Mouse (Mus musculus): ENCODE data around the gene Krt12. TPM values are rescaled to one million over a fixed set of nuclear protein-coding genes. Genes with fewer than 3 reads are reported as not detected.

Gene Krt12
- polyA plus RNA-seq, 1 experiment from 2014 or later, result not detected

DNA sequence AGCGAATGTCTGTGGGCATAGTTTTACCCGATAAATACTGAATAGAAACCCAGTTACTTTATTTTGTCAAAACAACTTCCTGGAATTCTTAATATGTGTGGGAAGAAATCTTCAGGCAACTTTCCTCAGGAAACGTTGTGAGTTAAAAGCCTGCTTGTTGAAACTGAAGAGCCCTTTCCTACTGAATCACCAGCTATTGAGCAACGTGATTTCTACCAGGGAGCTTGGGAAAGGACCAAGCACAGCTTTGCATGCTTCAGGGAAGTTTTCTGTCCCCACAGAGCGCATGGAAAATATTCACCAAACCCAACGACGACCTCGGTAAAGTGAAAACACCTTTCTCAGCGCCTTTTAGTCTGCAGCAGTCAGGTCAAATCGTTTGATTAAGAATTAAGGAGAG is 15.9 kb downstream of the Krt12 start:
- no peak for TF ChIP-seq CTCF (IDR thresholded peaks at IDR 0.05; ENCODE audit: low read depth)
- Histone ChIP-seq H3K4me1 (replicated peaks; ENCODE audit: insufficient read depth, low read length) (no peaks in the 10 kb centered on the region), H3K9ac (ENCODE audit: low read depth, low read length) (no peak overlapping the region), H3K4me3 (replicated peaks; ENCODE audit: low read depth, low read length) (no peak overlapping the region), H3K4me2 (ENCODE audit: low read length) (no peak overlapping the region), H3K36me3 (ENCODE audit: insufficient read depth, low read length) (no peaks in the 10 kb centered on the region), H3K27ac (no peak overlapping the region), H3K9me3 (replicated peaks; ENCODE audit: low read length) (no peaks in the 10 kb centered on the region), H3K27me3 (ENCODE audit: insufficient read depth, low read length) (no peaks in the 10 kb centered on the region)
- 69% methylated on average over 10 of the region's 10 CpGs for WGBS
- DNase-seq (ENCODE audit: low spot score) (no peak), ATAC-seq (replicated peaks; ENCODE audit: low FRiP score, low read depth) (no peak)

DNA sequence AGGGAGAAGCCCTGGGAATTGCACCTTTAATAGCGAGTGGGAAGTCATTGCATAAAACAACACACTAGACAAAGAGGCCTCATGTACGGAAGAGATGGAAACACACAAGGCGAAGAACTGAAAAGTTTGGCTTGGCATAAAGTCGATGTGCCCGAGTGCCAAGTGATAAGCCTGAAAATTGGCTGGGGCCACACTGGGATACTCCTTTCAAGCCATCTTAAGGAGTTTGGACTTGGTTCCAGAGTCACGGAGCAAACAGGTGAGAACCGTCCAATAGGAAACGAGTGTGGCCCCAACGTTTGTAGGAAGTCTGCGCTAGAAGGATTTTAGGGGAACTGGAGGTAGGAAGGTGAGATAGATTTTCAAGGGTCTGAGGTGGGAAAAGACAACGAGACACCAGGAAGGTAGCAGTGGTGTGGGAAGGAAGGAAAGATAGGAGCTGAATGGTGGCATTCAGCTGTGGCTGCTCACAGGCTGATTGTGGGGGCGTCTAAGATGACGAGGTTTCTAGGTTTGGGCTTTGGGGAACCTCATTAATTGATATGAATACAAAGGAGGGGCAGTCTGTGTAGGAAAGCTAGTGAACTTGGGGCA is 22.0 kb downstream of the Krt12 start:
- no peak for TF ChIP-seq CTCF (IDR thresholded peaks at IDR 0.05; ENCODE audit: low read depth)
- Histone ChIP-seq H3K36me3 (ENCODE audit: insufficient read depth, low read length) (no peaks in the 10 kb centered on the region), H3K27me3 (ENCODE audit: insufficient read depth, low read length) (no peaks in the 10 kb centered on the region), H3K9me3 (replicated peaks; ENCODE audit: low read length) (no peaks in the 10 kb centered on the region), H3K4me1 (replicated peaks; ENCODE audit: insufficient read depth, low read length) (no peaks in the 10 kb centered on the region), H3K4me3 (replicated peaks; ENCODE audit: low read depth, low read length) (no peak overlapping the region), H3K27ac (no peak overlapping the region), H3K9ac (ENCODE audit: low read depth, low read length) (no peak overlapping the region), H3K4me2 (ENCODE audit: low read length) (no peak overlapping the region)
- ATAC-seq (replicated peaks; ENCODE audit: low FRiP score, low read depth) (no peak), DNase-seq (ENCODE audit: low spot score) (no peak)
- 80% methylated on average over 13 of the region's 13 CpGs for WGBS

DNA sequence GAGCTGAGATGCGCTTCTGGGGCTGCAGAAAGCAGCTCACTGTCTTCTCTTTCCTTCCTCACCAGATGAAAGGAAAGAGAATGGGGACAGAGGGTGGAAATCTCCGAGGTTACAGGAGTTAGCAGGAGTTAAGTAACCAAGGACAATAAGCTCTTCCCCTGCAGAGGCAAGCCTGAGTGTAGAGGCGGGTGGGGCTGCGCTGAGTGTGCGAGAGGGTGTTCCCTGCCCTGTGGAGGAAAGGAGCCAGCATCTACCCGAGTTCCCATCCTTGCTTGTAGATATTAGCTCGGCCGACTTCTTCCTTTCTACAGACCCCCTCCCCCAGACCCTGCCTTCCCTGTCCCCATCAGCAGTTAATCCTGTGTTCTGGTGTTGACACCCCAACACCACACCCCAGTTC is 23.2 kb downstream of the Krt12 start:
- no peak for ATAC-seq (replicated peaks; ENCODE audit: low FRiP score, low read depth)
- 69% methylated on average over 8 of the region's 8 CpGs for WGBS
- H3K4me3 ChIP-seq (replicated peaks; ENCODE audit: low read depth, low read length), result no peak overlapping the region
- no peaks in the 10 kb centered on the region for H3K4me1 ChIP-seq (replicated peaks; ENCODE audit: insufficient read depth, low read length)
- H3K9me3 ChIP-seq (replicated peaks; ENCODE audit: low read length), result no peaks in the 10 kb centered on the region
- H3K4me2 ChIP-seq (ENCODE audit: low read length), result no peak overlapping the region
- no peak overlapping the region for H3K9ac ChIP-seq (ENCODE audit: low read depth, low read length)
- no peaks in the 10 kb centered on the region for H3K27me3 ChIP-seq (ENCODE audit: insufficient read depth, low read length)
- DNase-seq (ENCODE audit: low spot score), result no peak
- H3K27ac ChIP-seq, result no peak overlapping the region
- no peak for TF ChIP-seq CTCF (IDR thresholded peaks at IDR 0.05; ENCODE audit: low read depth)
- H3K36me3 ChIP-seq (ENCODE audit: insufficient read depth, low read length), result no peaks in the 10 kb centered on the region

DNA sequence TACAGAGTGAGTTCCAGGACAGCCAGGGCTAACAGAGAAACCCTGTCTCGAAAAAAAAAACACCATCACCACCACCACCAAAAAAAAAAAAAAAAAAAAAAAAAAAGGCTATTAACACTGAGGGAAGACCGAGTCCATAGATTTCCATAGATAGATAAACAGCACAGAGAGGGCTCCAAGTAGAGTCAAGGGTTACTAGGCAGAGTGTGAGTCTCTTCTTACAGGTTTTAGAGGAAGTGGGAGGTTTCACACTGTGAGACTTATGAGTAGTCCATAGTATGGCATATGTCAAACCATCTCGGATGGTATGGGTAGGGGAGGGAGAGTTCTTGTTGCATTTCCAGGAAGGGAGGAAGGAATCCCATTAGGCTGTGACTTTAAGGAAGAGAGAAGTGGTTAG is 24.0 kb downstream of the Krt12 start:
- Histone ChIP-seq H3K4me2 (ENCODE audit: low read length) (no peak overlapping the region), H3K4me1 (replicated peaks; ENCODE audit: insufficient read depth, low read length) (no peaks in the 10 kb centered on the region), H3K4me3 (replicated peaks; ENCODE audit: low read depth, low read length) (no peak overlapping the region), H3K27ac (no peak overlapping the region), H3K27me3 (ENCODE audit: insufficient read depth, low read length) (no peaks in the 10 kb centered on the region), H3K9ac (ENCODE audit: low read depth, low read length) (no peak overlapping the region), H3K9me3 (replicated peaks; ENCODE audit: low read length) (no peaks in the 10 kb centered on the region), H3K36me3 (ENCODE audit: insufficient read depth, low read length) (no peaks in the 10 kb centered on the region)
- TF ChIP-seq CTCF (IDR thresholded peaks at IDR 0.05; ENCODE audit: low read depth), result no peak
- ATAC-seq (replicated peaks; ENCODE audit: low FRiP score, low read depth) (no peak), DNase-seq (ENCODE audit: low spot score) (no peak)
- 60% methylated on average over 3 of the region's 3 CpGs for WGBS

DNA sequence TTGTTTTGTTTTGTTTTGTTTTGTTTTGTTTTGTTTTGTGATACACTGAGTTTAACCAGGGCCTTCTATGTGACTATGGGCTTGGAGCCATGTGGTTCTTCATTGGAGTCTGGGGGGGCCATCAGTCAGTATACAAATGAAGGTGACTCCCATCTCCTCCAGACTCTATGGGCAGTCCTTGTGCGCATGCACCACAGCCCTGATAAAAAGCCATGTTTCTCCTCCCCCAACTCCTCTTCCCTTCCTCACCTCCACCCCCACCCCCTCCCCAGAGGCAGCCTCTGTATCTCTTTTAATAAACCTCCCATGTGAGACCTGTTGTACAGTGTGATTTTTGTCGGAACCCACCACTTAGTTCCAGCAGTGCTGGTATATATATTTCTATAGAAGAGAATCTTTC is 25.4 kb downstream of the Krt12 start:
- Histone ChIP-seq H3K9me3 (replicated peaks; ENCODE audit: low read length) (no peaks in the 10 kb centered on the region), H3K27ac (no peak overlapping the region), H3K36me3 (ENCODE audit: insufficient read depth, low read length) (no peaks in the 10 kb centered on the region), H3K4me2 (ENCODE audit: low read length) (no peak overlapping the region), H3K4me1 (replicated peaks; ENCODE audit: insufficient read depth, low read length) (no peaks in the 10 kb centered on the region), H3K9ac (ENCODE audit: low read depth, low read length) (no peak overlapping the region), H3K4me3 (replicated peaks; ENCODE audit: low read depth, low read length) (no peak overlapping the region), H3K27me3 (ENCODE audit: insufficient read depth, low read length) (no peaks in the 10 kb centered on the region)
- DNase-seq (ENCODE audit: low spot score), result no peak
- ATAC-seq (replicated peaks; ENCODE audit: low FRiP score, low read depth), result no peak
- 84% methylated on average over 2 of the region's 2 CpGs for WGBS
- no peak for TF ChIP-seq CTCF (IDR thresholded peaks at IDR 0.05; ENCODE audit: low read depth)

DNA sequence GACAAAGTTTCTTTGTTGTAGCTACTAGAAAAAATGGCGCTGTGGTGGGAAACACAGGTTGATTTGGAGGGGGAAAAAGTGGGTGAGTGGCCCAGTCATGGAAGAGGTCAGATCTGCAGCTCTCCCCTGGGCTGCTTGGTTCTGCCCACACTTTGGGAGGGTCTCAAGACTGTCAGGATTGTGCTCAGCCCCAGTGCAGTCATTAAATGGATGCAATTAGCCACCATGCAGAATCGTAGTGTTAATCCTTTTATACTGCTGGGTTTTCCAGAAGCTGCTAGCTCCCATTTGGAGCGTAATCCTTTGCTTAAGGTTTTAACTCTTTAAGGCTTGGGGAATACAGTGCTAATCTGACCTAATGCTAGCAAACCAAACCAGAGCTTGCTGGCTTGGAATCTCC is 26.0 kb downstream of the Krt12 start:
- H3K9ac ChIP-seq (ENCODE audit: low read depth, low read length), result no peak overlapping the region
- H3K4me3 ChIP-seq (replicated peaks; ENCODE audit: low read depth, low read length), result no peak overlapping the region
- ATAC-seq (replicated peaks; ENCODE audit: low FRiP score, low read depth) (no peak), DNase-seq (ENCODE audit: low spot score) (no peak)
- TF ChIP-seq CTCF (IDR thresholded peaks at IDR 0.05; ENCODE audit: low read depth), result no peak
- H3K36me3 ChIP-seq (ENCODE audit: insufficient read depth, low read length), result no peaks in the 10 kb centered on the region
- H3K4me2 ChIP-seq (ENCODE audit: low read length), result no peak overlapping the region
- no peaks in the 10 kb centered on the region for H3K4me1 ChIP-seq (replicated peaks; ENCODE audit: insufficient read depth, low read length)
- no peaks in the 10 kb centered on the region for H3K9me3 ChIP-seq (replicated peaks; ENCODE audit: low read length)
- no peak overlapping the region for H3K27ac ChIP-seq
- no peaks in the 10 kb centered on the region for H3K27me3 ChIP-seq (ENCODE audit: insufficient read depth, low read length)
- 38% methylated on average over 3 of the region's 3 CpGs for WGBS

DNA sequence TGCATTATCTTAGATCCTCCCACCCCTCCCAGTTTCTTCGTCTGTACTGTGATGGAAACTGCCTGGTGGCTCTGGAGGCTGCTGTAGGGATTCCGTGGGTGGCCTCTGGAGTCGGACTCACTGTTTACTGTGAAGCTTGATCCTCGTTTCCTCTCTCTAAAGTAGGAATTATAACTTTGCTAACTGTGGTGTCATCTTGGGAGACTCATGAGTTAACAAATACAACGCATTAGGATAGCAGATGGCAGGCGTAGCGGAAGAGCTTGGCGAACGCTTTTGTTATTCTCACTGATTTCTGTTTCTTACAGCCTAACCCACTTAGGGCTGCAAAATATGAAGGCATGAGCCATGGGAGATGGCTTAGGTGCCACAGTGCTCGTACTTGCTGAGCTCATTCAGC is 29.6 kb downstream of the Krt12 start:
- Histone ChIP-seq H3K4me3 (replicated peaks; ENCODE audit: low read depth, low read length) (no peak overlapping the region), H3K27ac (no peak overlapping the region), H3K4me1 (replicated peaks; ENCODE audit: insufficient read depth, low read length) (no peaks in the 10 kb centered on the region), H3K36me3 (ENCODE audit: insufficient read depth, low read length) (no peaks in the 10 kb centered on the region), H3K9me3 (replicated peaks; ENCODE audit: low read length) (no peaks in the 10 kb centered on the region), H3K4me2 (ENCODE audit: low read length) (no peak overlapping the region), H3K27me3 (ENCODE audit: insufficient read depth, low read length) (no peaks in the 10 kb centered on the region), H3K9ac (ENCODE audit: low read depth, low read length) (no peak overlapping the region)
- ATAC-seq (replicated peaks; ENCODE audit: low FRiP score, low read depth) (no peak), DNase-seq (ENCODE audit: low spot score) (no peak)
- no peak for TF ChIP-seq CTCF (IDR thresholded peaks at IDR 0.05; ENCODE audit: low read depth)
- WGBS, result 81% methylated on average over 10 of the region's 10 CpGs

Data from kidney, postnatal 0 days (tissue).